In genomic region chr2:62231271-62231670, GRCm38 (mm10) we compare ENCODE assay signal across 17 mouse cellular contexts.
"Had no signal": no experiment of that assay in that cellular context is flagged by ENCODE, and none has a peak within 500 bp of the region (broad histone marks: within the 10 kb centered on the region; RNA-seq: fewer than 3 reads in every experiment).

No protein-coding gene starts in this region.

- H3K9ac ChIP-seq: liver, embryonic 15.5 days; midbrain, embryonic 12.5 days; neural tube, embryonic 13.5 days had no signal

- H3K27ac ChIP-seq: left cerebral cortex, adult 2 months; limb, embryonic 10.5 days; liver, embryonic 15.5 days; midbrain, embryonic 12.5 days; neural tube, embryonic 13.5 days had no signal

- H3K4me1 ChIP-seq: limb, embryonic 10.5 days; liver, embryonic 15.5 days; midbrain, embryonic 12.5 days; neural tube, embryonic 13.5 days had no signal

- H3K27me3 ChIP-seq: liver, embryonic 15.5 days; midbrain, embryonic 12.5 days; neural tube, embryonic 13.5 days had no signal

- ATAC-seq: lung, postnatal 0 days; midbrain, embryonic 16.5 days had no signal

- H3K4me2 ChIP-seq: liver, embryonic 11.5 days; liver, embryonic 15.5 days; midbrain, embryonic 12.5 days; neural tube, embryonic 13.5 days had no signal

- DNase-seq: kidney, postnatal 10 days; kidney, postnatal 4 days; lung, adult 2 months; lung, postnatal 36 days; retina, postnatal 1 day; right cerebral cortex, postnatal 4 days; spleen, adult 18-20 months; thymus, adult 18-20 months; thymus, postnatal 14 days had no signal

- H3K4me3 ChIP-seq: left cerebral cortex, adult 2 months; limb, embryonic 10.5 days; liver, embryonic 15.5 days; midbrain, embryonic 12.5 days; neural tube, embryonic 13.5 days had no signal

- H3K9me3 ChIP-seq: limb, embryonic 10.5 days; liver, embryonic 15.5 days; midbrain, embryonic 12.5 days; neural tube, embryonic 13.5 days had no signal

- H3K36me3 ChIP-seq: limb, embryonic 10.5 days; liver, embryonic 15.5 days; midbrain, embryonic 12.5 days; neural tube, embryonic 13.5 days had no signal
